Mouse (Mus musculus): ENCODE data around the gene Sctr. TPM values are rescaled to one million over a fixed set of nuclear protein-coding genes. Genes with fewer than 3 reads are reported as not detected.

Sctr gene
- not detected in 2 replicates for total RNA-seq (2015)
- not detected in 2 replicates for total RNA-seq (2017)

DNA sequence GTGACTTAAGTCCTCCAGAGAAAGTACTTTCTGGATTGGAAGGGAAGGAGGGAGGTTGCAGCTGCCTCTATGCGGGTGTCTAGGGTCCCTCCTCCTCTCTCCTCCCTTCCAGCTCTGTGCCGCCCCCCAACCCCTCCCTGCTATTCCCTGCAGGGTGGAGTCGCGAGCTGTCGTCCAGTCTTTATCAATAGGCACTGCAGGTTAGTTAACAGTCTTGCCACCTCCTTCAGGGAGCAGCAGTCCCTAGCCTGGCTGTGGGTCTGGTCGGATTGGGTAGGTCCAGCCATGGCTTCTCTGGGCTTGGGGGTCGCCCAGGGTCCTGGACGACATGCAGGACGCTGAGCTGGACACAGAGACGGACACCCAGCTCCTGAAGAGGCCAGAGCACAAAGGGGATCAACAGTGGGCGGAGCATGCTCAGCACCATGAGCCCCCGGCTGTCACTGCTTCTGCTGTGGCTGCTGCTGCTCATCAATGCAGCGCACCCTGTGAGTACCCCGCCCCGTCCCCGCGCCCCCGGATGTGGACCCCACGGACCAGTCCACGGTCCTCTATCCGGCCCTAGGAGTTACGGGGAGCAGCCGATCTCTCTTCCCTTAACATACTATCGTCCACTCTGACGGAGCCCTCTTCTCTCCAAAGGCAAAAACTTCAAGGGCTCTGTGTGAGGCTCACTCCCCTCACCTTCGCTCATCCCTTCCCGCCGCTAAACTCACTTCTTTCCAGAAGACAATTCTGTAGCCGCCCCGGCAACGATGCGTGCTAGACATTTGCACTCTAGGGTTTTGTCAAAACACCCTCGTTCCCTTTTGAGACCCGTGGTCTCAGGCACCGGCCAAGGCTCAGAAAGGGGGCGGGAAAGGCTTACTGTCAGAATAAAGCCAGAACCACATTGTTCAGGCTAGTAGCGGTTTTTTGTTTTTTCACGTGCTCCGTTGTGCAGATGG is at the start of gene Sctr:
Gene Sctr (plus strand): TSS at position 51 of the 947 bp plus-strand sequence.
- no peak for ATAC-seq (ENCODE audit: poor library complexity, severe bottlenecking)

DNA sequence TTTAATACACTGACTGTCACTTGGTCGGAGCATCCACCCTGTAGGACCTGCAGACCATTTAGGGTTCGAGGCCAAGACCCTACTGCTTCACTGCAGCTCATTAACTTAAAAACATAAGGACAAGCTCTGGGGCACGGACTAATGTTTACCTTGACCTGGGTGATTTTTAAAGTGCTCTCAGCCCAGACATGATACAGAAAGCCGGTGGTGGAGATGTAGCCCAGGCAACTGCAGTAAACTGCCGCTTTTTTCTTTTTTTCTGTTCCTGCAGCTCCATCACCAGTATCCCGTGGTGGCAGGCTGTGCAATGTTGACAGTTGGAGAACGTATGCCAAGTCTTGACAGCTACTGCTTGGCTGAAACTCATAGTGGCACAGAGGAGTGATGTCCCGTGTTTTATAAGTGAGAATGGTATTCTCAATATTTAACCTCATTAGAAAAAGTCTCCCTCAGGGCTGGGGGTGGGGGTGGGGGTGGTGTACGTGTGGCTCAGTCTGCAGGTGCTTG is 48.9 kb upstream of the Sctr start:
- no peak for ATAC-seq (ENCODE audit: poor library complexity, severe bottlenecking)

DNA sequence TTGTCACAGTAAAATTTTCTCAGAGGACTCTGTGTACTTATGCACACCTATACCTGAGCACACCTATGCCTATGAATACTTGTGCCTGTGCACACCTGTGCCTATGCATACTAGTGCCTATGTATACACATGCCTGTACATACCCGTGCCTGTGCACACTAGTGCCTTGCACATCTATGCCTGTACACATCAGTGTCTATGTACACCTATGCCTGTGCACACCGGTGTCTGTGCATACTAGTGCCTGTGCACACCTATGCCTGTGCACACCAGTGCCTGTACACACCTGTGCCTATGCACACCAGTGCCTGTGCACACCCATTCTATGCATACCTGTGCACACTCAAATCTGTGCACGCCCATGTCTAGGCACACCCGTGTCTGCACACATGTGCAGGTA is 47.2 kb upstream of the Sctr start:
- no peak for ATAC-seq (ENCODE audit: poor library complexity, severe bottlenecking)

DNA sequence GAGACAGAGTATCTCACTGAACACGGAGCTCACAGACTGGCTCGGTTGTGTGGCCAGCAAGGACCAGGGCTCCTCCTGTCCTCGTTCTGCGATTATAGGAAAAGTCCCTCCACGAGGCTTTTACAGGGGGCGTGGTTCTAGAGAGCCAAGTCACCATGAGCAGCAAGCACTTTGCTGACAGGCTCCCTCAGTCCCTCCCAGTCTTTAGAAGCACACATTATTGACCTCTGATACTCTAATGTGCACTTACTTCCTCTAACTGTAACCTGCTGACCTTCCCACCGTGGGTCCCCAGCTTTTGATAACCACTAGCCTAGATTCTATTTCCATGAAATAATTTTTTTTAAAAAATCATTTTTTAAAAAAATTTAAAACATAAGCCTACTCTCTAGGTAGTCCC is 46.8 kb upstream of the Sctr start:
- no peak for ATAC-seq (ENCODE audit: poor library complexity, severe bottlenecking)

GRCm38 (mm10) chr1:119965804-119966514 is 40.7 kb upstream of the Sctr start:
- ATAC-seq (ENCODE audit: poor library complexity, severe bottlenecking) = no peak

GRCm38 (mm10) chr1:119973117-119973516 is 33.6 kb upstream of the Sctr start:
- no peak for ATAC-seq (ENCODE audit: poor library complexity, severe bottlenecking)

DNA sequence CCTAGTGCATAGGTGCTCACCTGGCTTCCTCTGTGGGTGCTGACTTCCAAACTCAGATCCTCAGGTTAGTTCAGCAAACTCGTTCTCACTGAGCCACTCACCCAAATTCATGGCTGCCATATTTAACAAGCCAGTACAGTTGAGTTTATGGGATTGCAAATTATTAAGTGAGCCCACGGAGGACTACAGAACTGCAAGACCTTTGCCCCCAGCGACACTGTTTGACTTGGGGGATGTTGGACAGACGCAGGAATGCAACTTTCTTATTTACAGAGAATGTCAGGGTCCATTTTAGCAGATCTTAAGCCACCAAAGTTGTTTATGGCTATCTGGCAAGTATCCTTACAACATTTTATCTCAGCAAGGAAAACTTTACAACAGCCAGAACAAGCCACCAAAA is 31.6 kb upstream of the Sctr start:
- no peak for ATAC-seq (ENCODE audit: poor library complexity, severe bottlenecking)

GRCm38 (mm10) chr1:119986555-119986954 is 20.1 kb upstream of the Sctr start:
- no peak for ATAC-seq (ENCODE audit: poor library complexity, severe bottlenecking)

GRCm38 (mm10) chr1:119996798-119997581 is 9.7 kb upstream of the Sctr start, which contains the start of gene Cfap221:
Cfap221 (minus strand) TSS chr1:119997234.
- ATAC-seq (ENCODE audit: poor library complexity, severe bottlenecking) = peak; percentile 92

GRCm38 (mm10) chr1:119997644-119998043 is 9.1 kb upstream of the Sctr start:
- no peak for ATAC-seq (ENCODE audit: poor library complexity, severe bottlenecking)

DNA sequence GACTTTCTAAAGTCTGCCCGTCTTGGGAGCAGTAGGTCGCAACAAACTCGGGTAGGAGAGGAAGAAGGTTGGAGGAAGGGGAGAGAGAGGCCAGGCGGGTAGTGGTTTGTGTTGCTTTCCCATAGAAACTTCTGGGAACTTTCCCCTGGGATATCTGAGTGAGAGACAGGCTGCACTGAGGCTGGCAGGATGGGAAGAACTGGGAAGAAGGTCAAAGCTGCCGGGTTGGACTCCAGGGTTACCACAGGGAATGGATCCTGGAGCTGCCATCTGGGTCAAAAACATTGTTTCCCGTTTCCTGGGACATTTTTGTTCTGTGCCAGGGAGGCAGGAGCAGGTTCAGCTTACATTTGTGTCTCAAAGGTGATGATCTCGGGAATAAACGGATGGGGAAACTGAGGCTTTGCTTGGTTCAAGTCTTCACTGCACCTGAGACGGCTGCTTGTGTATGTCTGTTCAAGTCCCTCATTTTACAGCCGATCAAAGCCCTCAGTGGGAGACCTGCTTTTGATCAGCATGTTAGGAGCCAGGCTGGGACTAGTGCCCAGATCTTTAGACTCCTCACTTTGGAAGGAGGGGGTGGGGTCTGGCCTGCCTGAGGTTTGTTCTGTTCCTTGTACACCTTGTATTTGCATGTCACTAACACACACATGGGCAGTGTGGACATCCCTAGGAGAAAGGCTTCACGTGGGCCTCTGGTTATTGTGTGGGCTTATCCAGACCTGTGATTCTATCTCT is 1.3 kb downstream of the Sctr start:
- no peak for ATAC-seq (ENCODE audit: poor library complexity, severe bottlenecking)

- no peak for ATAC-seq (ENCODE audit: poor library complexity, severe bottlenecking)
Observed at GRCm38 (mm10) chr1:120012638-120013037, 5.9 kb downstream of the Sctr start.

- peak; percentile 55; the same call in 1 of the 2 replicates for ATAC-seq (ENCODE audit: poor library complexity, severe bottlenecking)
Observed at GRCm38 (mm10) chr1:120013111-120013510, 6.4 kb downstream of the Sctr start.

- peak; percentile 54 for ATAC-seq (ENCODE audit: poor library complexity, severe bottlenecking)
Observed at GRCm38 (mm10) chr1:120016240-120016639, 9.5 kb downstream of the Sctr start.

GRCm38 (mm10) chr1:120018900-120019299 is 12.2 kb downstream of the Sctr start:
- ATAC-seq (ENCODE audit: poor library complexity, severe bottlenecking) = no peak

- ATAC-seq (ENCODE audit: poor library complexity, severe bottlenecking) = peak; percentile 63
Observed at GRCm38 (mm10) chr1:120019428-120019827, 12.7 kb downstream of the Sctr start.

DNA sequence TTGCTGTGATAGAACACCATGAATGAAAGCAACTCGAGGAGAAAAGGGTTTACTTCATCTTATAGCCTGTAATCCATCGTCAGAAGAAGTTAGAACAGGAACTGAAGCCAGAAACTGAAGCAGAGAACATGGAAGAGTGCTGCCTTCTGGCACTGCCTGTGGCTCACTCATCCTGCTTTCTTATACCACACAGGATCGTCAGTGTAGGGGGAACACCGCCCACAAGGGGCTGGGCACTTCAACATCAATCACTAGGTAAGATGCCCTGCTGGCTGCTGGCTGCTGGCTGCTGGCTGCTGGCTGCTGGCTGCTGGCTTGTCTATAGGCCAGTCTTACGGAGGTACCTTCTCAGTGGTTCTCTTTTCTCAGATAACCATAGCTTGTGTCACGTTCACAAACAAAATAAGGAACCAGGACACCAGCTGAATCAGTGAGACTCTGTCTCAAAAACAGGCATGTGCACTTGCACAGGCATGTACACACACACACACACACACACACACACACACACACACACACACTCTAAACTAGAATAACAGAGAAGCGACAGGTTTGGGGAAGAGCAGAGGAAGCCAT is 13.7 kb downstream of the Sctr start:
- ATAC-seq (ENCODE audit: poor library complexity, severe bottlenecking) = peak; percentile 72

GRCm38 (mm10) chr1:120021951-120022350 is 15.3 kb downstream of the Sctr start:
- ATAC-seq (ENCODE audit: poor library complexity, severe bottlenecking) = no peak

GRCm38 (mm10) chr1:120024331-120025049 is 17.8 kb downstream of the Sctr start:
- ATAC-seq (ENCODE audit: poor library complexity, severe bottlenecking) = no peak
